Mouse (Mus musculus): ENCODE measurements around the gene Pdcd4.
"Not testable (repeated sequence)": the region's sequence is repeated elsewhere in the genome, so short reads cannot be mapped to it uniquely, and the experiment has no call there.

The Pdcd4 gene

DNA sequence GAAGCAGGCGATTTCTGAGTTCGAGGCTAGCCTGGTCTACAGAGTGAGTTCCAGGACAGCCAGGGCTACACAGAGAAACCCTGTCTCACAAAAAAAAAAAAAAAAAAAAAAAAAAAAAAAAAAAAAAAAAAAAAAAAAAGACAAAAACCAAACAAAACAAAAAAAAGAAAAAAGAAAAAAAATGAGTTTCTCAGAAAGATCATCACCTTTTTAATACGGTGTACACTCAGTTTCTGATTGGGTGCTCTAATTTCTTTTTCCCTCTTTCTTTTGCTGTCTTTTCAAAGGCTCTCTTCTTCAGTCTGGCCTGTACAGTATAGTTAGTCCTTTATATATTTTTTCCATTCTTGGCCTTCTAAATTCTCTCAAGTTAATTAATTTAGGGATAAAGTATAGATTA, 72.3 kb downstream of the Pdcd4 start:
- DNase-seq: not testable (repeated sequence)

DNA sequence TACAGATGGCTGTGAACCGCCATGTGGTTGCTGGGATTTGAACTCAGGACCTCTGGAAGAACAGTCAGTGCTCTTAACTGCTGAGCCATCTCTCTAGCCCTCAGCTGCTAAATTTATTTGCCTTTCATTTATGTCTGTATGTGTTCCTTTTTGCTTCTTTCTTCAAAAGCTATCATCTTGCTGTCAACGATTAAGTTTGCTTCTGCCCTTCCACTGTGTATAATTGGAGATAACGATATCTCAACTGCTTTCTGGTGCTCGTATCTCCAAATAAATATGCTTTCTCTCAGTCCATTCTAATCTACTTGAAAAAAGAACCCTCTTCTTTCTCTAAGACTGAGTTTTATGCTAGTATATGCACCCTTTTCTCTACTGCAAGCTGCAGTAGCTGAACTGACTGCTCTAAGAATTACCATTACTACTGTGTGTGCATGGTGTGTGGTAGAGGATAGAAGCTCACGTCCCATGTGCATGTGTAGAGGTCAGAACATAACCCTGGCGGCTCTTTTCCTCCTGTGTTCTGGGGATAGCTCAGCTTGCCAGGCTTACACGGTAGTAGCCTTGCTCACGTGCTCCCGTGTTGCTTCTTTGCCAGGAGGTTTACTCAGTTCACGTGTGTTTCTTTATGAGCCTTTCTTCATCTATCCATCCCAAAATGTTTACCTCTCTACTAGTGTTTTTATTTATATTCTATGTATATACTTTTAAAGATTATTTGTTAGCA, 73.0 kb downstream of the Pdcd4 start:
- no peak for DNase-seq

DNA sequence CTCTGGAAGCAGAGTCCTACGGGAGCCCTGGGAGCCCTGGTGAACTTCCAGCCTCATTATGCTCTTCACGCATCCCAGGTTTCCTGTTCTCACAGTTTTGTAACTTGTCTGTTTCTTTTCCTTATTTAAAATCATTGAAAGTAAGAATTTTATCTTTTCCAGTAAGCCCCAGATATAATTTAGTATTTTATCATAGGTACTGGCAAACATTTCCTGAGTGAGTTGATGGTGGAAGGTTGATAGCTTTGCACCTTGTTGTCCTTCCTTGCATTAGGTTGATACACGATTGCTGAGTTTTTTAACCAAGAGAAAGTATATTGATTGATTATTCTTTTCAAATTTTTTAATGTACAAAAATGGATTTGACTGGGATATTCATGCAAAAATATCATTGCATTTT, 77.2 kb downstream of the Pdcd4 start:
- no peak for DNase-seq

DNA sequence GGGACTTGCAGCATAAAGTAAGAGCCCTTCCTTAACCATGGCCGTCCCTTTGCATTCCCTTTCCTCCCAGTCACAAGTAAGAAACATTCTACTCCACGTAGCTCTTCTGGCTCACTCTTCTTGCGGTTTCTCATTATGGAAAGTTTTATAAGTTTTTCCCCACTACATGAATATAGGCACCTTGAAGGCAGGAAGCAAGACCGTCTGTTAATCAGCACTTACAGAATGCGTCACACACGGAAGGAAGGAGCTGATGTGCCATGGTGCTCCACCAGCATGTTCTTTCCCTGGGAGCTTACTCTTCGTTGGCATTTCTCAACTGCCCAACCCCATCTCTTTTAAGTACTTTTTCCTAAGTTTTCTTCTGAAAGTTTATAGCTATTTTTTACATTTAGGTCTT, 79.9 kb downstream of the Pdcd4 start:
- no peak for DNase-seq

DNA sequence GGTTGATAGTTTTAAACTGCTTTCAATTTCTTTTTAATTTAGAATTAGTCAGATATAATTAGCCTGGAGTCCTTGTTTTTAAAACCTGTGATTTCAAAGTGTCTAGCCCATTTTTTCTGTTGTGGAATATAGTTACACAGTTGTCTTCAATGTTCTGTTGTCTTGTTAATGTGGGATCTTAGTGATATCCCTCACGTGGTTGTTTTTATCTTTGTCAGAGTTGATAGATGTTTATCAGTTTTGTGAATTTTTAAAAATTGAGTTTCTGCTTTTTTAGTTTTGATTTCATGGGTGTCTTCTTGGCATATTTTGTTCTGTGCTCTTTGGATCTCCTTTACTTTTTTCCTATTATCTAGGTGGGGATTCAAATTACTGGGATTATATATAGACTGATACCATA, 81.6 kb downstream of the Pdcd4 start:
- DNase-seq: no peak

All from kidney, adult 9 months (tissue).